Mouse (Mus musculus): ENCODE results near the gene Nfia. TPM values are rescaled to one million over a fixed set of nuclear protein-coding genes. Genes with fewer than 3 reads are reported as not detected.
A peak's percentile ranks its signal among the peaks of the same experiment; 100 is the strongest.

The Nfia gene
- polyA plus RNA-seq, 1 experiment = 0.02 TPM

DNA sequence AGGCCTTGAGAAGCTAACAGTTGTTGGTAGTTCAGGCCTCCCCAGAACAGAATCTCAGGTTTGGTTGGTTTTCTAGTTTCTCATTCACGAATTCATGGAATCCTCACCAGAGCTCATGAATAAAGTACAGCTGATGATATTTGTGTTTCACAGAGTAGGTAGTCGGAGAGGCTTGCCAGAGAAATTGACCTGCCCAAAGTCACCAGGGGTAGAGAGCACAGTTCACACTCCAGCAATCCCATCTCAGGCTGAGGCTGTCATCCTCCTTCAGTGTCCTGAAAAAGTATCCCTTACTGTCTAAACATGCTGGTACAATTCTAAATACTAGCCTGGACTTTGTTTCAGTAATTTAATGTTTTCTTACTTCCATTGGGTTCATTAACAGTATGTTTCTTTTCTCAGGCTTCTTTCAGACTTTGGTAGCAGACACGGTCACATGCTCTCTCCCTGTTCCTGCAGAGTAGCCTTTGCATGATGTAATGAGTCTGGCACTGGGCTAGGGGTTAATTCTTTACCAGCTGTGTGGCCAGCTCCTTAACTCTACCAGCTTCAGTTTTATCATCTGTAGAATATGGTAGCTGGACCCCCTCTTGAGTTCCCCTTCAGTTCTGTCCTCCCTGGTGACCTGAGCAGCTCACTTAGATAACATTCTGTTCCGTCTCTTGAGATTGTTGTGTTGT lies 7.1 kb upstream of the Nfia start:
- no peak overlapping the region for H3K4me3 ChIP-seq (replicated peaks)
- no peaks in the 10 kb centered on the region for H3K36me3 ChIP-seq (replicated peaks; ENCODE audit: low read length)
- peaks cover 20% of the 10 kb centered on the region for H3K27me3 ChIP-seq (replicated peaks)
- no peaks in the 10 kb centered on the region for H3K9me3 ChIP-seq
- TF ChIP-seq FLI1 (IDR thresholded peaks at IDR 0.05; ENCODE audit: low read length) (no peak), GATA1 (IDR thresholded peaks at IDR 0.05; ENCODE audit: borderline replicate concordance, low read length) (no peak)
- no peaks in the 10 kb centered on the region for H3K4me1 ChIP-seq

- no peak for TF ChIP-seq GATA1 (IDR thresholded peaks at IDR 0.05; ENCODE audit: borderline replicate concordance, low read length)
- no peak for TF ChIP-seq FLI1 (IDR thresholded peaks at IDR 0.05; ENCODE audit: low read length)
- no peaks in the 10 kb centered on the region for H3K9me3 ChIP-seq
- no peaks in the 10 kb centered on the region for H3K36me3 ChIP-seq (replicated peaks; ENCODE audit: low read length)
- peaks cover 17% of the 10 kb centered on the region for H3K27me3 ChIP-seq (replicated peaks)
- no peak overlapping the region for H3K4me3 ChIP-seq (replicated peaks)
- no peaks in the 10 kb centered on the region for H3K4me1 ChIP-seq
Measured at GRCm38 (mm10) chr4:97766100-97766499, 6.4 kb upstream of the Nfia start.

GRCm38 (mm10) chr4:97767025-97767424 lies 5.5 kb upstream of the Nfia start:
- TF ChIP-seq GATA1 (IDR thresholded peaks at IDR 0.05; ENCODE audit: borderline replicate concordance, low read length) = no peak
- no peak for TF ChIP-seq FLI1 (IDR thresholded peaks at IDR 0.05; ENCODE audit: low read length)
- H3K27me3 ChIP-seq (replicated peaks) = peaks cover 16% of the 10 kb centered on the region
- H3K36me3 ChIP-seq (replicated peaks; ENCODE audit: low read length) = no peaks in the 10 kb centered on the region
- H3K4me3 ChIP-seq (replicated peaks) = no peak overlapping the region
- H3K9me3 ChIP-seq = no peaks in the 10 kb centered on the region
- H3K4me1 ChIP-seq = peaks cover 7% of the 10 kb centered on the region; the same call in 1 of the 2 replicates

DNA sequence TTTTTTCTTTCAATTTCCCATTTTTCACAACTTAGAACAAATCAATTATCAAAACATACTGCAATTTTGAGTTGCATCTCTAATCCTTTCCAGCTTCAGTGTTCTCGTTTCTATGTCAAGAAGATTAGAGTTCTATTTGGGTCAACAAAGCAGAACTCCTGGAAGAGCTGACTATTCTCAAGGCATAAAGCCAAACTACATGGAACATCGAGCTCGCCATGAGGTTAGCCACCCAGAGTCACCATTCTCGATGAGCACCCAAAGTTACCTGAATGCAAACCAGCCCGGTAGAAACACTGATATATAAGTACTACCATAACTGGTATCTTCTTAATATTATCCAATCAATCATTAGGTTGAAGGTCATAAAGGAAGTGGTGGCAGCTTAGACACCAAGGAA lies 5.0 kb upstream of the Nfia start:
- Histone ChIP-seq H3K4me1 (peaks cover 9% of the 10 kb centered on the region; the same call in 1 of the 2 replicates), H3K9me3 (no peaks in the 10 kb centered on the region), H3K4me3 (replicated peaks) (no peak overlapping the region), H3K36me3 (replicated peaks; ENCODE audit: low read length) (no peaks in the 10 kb centered on the region), H3K27me3 (replicated peaks) (peaks cover 13% of the 10 kb centered on the region)
- no peak for TF ChIP-seq FLI1 (IDR thresholded peaks at IDR 0.05; ENCODE audit: low read length)
- TF ChIP-seq GATA1 (IDR thresholded peaks at IDR 0.05; ENCODE audit: borderline replicate concordance, low read length) = no peak

DNA sequence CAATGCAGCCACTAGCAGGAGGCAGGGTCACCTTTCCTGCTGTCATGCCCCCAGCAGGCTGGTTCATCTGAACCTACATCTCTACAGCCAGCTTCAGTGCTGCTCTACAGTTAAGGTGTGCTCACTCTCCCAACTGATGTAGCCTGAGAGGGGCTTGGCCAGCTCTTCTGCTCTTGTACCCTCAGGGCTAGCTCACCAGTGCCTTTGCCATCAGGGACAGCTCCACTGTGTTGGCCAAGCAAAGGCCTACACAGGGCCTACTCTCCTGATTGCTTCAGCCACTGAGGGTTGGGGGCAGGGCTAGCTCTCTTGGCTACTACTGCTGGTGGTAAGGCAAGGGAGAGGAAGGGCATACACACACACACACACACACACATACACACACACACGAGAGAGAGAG lies 2.7 kb upstream of the Nfia start:
- Histone ChIP-seq H3K4me3 (replicated peaks) (no peak overlapping the region), H3K27me3 (replicated peaks) (peaks cover 13% of the 10 kb centered on the region), H3K36me3 (replicated peaks; ENCODE audit: low read length) (no peaks in the 10 kb centered on the region), H3K9me3 (no peaks in the 10 kb centered on the region), H3K4me1 (peaks cover 22% of the 10 kb centered on the region)
- TF ChIP-seq GATA1 (IDR thresholded peaks at IDR 0.05; ENCODE audit: borderline replicate concordance, low read length) (no peak), FLI1 (IDR thresholded peaks at IDR 0.05; ENCODE audit: low read length) (no peak)

GRCm38 (mm10) chr4:97771426-97771825 lies 1.1 kb upstream of the Nfia start:
- no peak for TF ChIP-seq GATA1 (IDR thresholded peaks at IDR 0.05; ENCODE audit: borderline replicate concordance, low read length)
- no peak for TF ChIP-seq FLI1 (IDR thresholded peaks at IDR 0.05; ENCODE audit: low read length)
- peaks cover 34% of the 10 kb centered on the region for H3K4me1 ChIP-seq
- H3K36me3 ChIP-seq (replicated peaks; ENCODE audit: low read length) = no peaks in the 10 kb centered on the region
- no peaks in the 10 kb centered on the region for H3K9me3 ChIP-seq
- peaks cover 19% of the 10 kb centered on the region for H3K27me3 ChIP-seq (replicated peaks)
- H3K4me3 ChIP-seq (replicated peaks) = peak overlapping the region; percentile 93

DNA sequence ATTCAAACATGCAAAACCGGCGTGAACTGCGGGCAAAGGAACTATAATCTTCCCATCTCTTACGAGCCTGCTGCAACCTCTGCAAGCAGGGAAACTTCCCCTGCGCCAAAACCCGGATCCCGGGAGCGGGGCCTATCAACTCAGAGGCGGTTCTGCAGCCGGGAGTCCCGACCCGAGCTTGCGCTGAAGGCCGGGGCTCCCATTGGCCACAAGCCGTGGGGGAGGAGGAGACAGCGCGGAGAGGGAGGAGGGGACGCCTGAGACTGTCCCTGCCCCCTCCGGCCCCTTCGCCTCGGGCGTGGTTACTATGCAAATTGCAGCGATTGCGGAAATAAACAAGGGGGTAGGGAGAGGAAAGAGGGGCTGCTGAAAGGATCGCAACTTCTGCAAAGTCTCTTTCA lies 450 bp upstream of the Nfia start:
- Histone ChIP-seq H3K4me3 (replicated peaks) (peak overlapping the region; percentile 93), H3K9me3 (no peaks in the 10 kb centered on the region), H3K27me3 (replicated peaks) (peaks cover 25% of the 10 kb centered on the region), H3K36me3 (replicated peaks; ENCODE audit: low read length) (no peaks in the 10 kb centered on the region), H3K4me1 (peaks cover 40% of the 10 kb centered on the region)
- no peak for TF ChIP-seq FLI1 (IDR thresholded peaks at IDR 0.05; ENCODE audit: low read length)
- TF ChIP-seq GATA1 (IDR thresholded peaks at IDR 0.05; ENCODE audit: borderline replicate concordance, low read length) = no peak

DNA sequence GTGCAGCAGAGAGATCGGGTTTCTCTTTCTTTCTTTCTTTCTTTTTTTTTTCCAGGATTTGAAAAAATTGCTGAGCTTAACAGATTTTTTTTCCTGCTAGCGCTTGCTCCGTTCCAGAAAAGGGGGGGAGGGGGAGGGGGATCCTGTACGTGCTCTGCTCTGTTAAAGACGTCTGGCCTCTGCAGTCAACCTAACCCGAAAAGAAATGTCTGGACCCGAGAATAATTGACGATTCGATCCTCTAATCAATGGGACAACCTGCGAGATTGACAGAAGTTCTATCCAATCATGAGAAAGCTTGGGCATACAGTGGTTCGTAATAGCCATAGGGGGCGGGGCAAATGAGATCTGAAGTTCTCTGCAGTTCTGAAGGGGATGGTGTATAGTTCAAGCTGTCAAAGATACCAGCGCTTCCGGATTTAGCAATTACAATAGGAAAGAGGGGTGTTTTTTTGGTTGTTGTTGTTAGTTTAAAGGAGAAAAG lies 618 bp downstream of the Nfia start:
- no peaks in the 10 kb centered on the region for H3K9me3 ChIP-seq
- TF ChIP-seq FLI1 (IDR thresholded peaks at IDR 0.05; ENCODE audit: low read length) (no peak), GATA1 (IDR thresholded peaks at IDR 0.05; ENCODE audit: borderline replicate concordance, low read length) (no peak)
- H3K4me1 ChIP-seq = peaks cover 49% of the 10 kb centered on the region
- H3K27me3 ChIP-seq (replicated peaks) = peaks cover 31% of the 10 kb centered on the region
- peak overlapping the region; percentile 93 for H3K4me3 ChIP-seq (replicated peaks)
- H3K36me3 ChIP-seq (replicated peaks; ENCODE audit: low read length) = no peaks in the 10 kb centered on the region

DNA sequence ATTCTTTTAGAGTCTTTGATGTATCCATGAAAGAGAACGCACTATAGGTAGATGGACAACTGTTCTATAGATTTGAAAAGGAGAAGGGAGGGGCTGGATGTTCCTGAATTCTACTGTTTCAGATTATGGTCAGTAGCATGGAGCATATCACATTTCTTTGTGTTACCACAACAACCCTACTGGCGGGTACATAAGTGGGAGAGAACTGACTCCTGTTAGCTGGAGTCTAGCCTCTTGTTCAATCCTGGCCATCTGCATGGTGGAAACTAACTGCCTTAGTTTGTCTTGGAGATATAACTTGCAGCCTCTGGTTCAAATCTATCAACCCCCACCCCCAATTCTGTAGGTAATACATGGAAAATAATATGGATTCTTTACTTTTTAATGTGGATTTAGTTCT lies 1.3 kb downstream of the Nfia start:
- Histone ChIP-seq H3K9me3 (no peaks in the 10 kb centered on the region), H3K27me3 (replicated peaks) (peaks cover 37% of the 10 kb centered on the region), H3K4me1 (peaks cover 55% of the 10 kb centered on the region), H3K36me3 (replicated peaks; ENCODE audit: low read length) (no peaks in the 10 kb centered on the region), H3K4me3 (replicated peaks) (no peak overlapping the region)
- TF ChIP-seq GATA1 (IDR thresholded peaks at IDR 0.05; ENCODE audit: borderline replicate concordance, low read length) (no peak), FLI1 (IDR thresholded peaks at IDR 0.05; ENCODE audit: low read length) (no peak)

DNA sequence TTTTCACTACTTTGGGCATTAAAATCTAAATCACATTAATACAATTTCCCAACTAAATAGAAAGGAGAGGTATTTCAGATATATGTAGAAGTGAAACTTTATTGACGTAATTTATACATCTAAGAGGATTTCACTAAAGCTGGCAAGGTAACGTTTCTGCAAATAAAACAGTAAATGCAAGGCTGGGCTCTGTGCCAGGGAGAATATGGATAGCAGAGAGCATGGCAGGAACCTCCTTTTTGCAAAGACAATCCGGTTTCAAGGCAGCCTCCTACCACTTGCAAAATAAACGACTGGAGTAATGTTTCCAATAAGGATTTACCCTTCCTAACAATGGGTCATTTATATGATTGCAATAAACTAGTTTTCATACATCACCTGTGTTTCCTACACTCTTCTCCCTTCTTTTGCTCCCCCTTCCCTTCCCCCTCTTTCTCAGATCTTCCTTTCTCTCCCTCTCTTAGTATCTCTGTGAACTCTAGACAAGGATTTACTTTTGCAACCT lies 2.0 kb downstream of the Nfia start:
- no peaks in the 10 kb centered on the region for H3K9me3 ChIP-seq
- peaks cover 44% of the 10 kb centered on the region for H3K27me3 ChIP-seq (replicated peaks)
- no peaks in the 10 kb centered on the region for H3K36me3 ChIP-seq (replicated peaks; ENCODE audit: low read length)
- TF ChIP-seq FLI1 (IDR thresholded peaks at IDR 0.05; ENCODE audit: low read length) (no peak), GATA1 (IDR thresholded peaks at IDR 0.05; ENCODE audit: borderline replicate concordance, low read length) (no peak)
- peak overlapping the region; percentile 86 for H3K4me3 ChIP-seq (replicated peaks)
- peaks cover 56% of the 10 kb centered on the region for H3K4me1 ChIP-seq
